Mouse (Mus musculus) gonadal fat pad, adult 2 months (tissue): ENCODE measurements at regions not wholly inside any gene's neighbourhood (a gene's known extent, or its start where the extent isn't known, plus 50 kb on each side); places are given as distances from the start of the nearest gene placed in this dataset.

Experiments
- DNase-seq: peaks from one replicate; pipeline ENCODE4 v3.0.0-alpha.2; 2012; ENCODE audit warnings: low read depth

DNA sequence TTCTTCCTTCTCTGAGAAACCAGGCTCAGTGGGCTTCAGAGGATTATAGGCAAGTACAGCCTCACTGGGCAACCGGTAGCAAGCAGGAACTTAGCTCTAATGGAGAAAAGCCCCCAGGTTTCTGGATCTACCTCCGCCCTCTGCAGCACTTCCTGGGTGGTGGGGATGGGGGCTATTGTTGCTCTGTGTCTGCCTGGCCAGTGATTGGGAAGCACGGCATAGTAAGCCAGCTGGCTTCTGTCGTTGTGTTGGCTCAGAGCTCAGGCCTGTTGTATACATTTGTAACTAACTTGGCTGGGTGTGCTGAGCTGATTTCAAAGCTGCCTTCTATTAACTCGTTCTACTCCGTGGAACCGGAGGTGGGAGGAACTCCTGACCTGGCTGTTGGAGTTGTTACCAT lies 58.9 kb upstream of the Gjb5 start:
- no peak for DNase-seq

DNA sequence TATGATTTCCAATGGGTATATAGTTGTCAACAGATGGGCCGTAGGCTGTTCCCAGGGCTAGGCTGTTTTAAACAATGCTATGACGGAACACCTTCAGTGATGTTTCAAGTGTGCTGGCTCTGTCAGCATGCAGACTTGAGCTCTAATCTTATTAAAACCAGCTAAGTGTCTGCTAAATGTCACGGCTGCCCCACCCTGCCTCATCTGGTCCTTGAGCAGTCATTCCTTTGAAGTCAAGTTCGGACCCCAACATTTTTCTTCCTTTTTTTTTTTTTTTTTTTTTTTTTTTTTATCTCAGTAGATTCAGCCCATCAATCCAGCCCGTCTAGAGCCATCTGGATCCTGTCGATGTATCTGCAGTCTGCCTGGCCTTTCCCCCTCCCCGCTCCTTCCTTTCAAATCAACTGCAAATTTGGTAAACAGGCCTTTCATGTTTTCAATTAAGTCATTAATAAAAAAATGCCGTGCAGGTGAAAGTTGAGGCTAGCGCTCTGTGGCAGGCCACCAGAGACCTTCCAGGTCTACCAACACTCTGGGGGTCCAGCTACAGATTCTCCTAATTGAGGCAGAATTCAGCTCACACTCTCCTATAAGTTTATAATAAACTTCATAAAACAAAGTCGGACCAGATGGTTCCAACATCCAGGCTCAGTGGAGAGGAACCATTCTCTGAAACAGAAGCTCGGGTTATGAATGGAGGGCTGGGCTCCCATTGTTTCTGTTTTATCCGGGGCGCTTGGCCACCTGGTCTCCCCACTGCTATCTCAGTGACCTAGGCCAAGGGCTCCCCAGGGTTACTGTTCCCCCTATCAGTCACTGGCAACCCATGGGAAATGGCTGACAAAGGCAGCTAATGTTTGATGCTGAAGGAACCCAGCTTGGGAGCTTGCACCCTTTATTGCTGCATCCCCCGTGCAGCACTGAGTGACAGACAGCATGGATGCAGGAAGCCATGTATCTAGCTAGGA lies 56.3 kb upstream of the Gjb5 start:
- DNase-seq, result no peak
